Comparison of ENCODE assay signal across 28 mouse cellular contexts in genomic region chr9:43659237-43659636, GRCm38 (mm10).
"Had no signal": no experiment of that assay in that cellular context is flagged by ENCODE, and none has a peak within 500 bp of the region (broad histone marks: within the 10 kb centered on the region; RNA-seq: fewer than 3 reads in every experiment).

No protein-coding gene starts in this region.

- H3K27me3 ChIP-seq: hindbrain, embryonic 13.5 days; hindbrain, embryonic 15.5 days; intestine, embryonic 15.5 days; limb, embryonic 12.5 days; liver, embryonic 13.5 days; liver, embryonic 15.5 days had no signal

- H3K9me3 ChIP-seq: heart, embryonic 13.5 days; heart, embryonic 15.5 days; hindbrain, embryonic 10.5 days; hindbrain, embryonic 13.5 days; hindbrain, embryonic 15.5 days; intestine, embryonic 15.5 days; limb, embryonic 10.5 days; limb, embryonic 12.5 days; liver, embryonic 13.5 days; liver, embryonic 15.5 days had no signal

- H3K4me3 ChIP-seq: gastrocnemius, adult 2 months; heart, adult 2 months; heart, embryonic 13.5 days; heart, embryonic 15.5 days; hindbrain, embryonic 10.5 days; hindbrain, embryonic 13.5 days; hindbrain, embryonic 15.5 days; intestine, embryonic 15.5 days; layer of hippocampus, adult 2 months; left cerebral cortex, adult 2 months; limb, embryonic 10.5 days; limb, embryonic 12.5 days; liver, embryonic 13.5 days; liver, embryonic 15.5 days had no signal

- H3K27ac ChIP-seq: gastrocnemius, adult 2 months; heart, adult 2 months; heart, embryonic 13.5 days; heart, embryonic 15.5 days; hindbrain, embryonic 10.5 days; hindbrain, embryonic 13.5 days; hindbrain, embryonic 15.5 days; intestine, embryonic 15.5 days; layer of hippocampus, adult 2 months; left cerebral cortex, adult 2 months; limb, embryonic 10.5 days; limb, embryonic 12.5 days; liver, embryonic 13.5 days; liver, embryonic 15.5 days had no signal

- H3K9ac ChIP-seq: heart, embryonic 13.5 days; heart, embryonic 15.5 days; hindbrain, embryonic 13.5 days; hindbrain, embryonic 15.5 days; intestine, embryonic 15.5 days; limb, embryonic 12.5 days; liver, embryonic 13.5 days; liver, embryonic 15.5 days had no signal

- H3K4me2 ChIP-seq: heart, embryonic 11.5 days; heart, embryonic 13.5 days; heart, embryonic 15.5 days; hindbrain, embryonic 13.5 days; hindbrain, embryonic 15.5 days; intestine, embryonic 15.5 days; limb, embryonic 12.5 days; liver, embryonic 11.5 days; liver, embryonic 13.5 days; liver, embryonic 15.5 days had no signal

- ATAC-seq: inflammation-experienced regulatory T-cells, adult 6 months; intestine, embryonic 15.5 days; intestine, postnatal 0 days had no signal

- DNase-seq: gastrocnemius, adult 2 months; gastrocnemius, postnatal 10 days; gastrocnemius, postnatal 25 days; heart, adult 2 months; heart, postnatal 14 days; heart, postnatal 36 days; kidney, adult 18-20 months; kidney, adult 8-10 months; kidney, postnatal 10 days; kidney, postnatal 25 days; kidney, postnatal 4 days; liver; liver, embryonic 13.5 days had no signal

- H3K4me1 ChIP-seq: heart, embryonic 13.5 days; heart, embryonic 15.5 days; intestine, embryonic 15.5 days; liver, embryonic 13.5 days; liver, embryonic 15.5 days had no signal

- H3K36me3 ChIP-seq: heart, embryonic 13.5 days; heart, embryonic 15.5 days; hindbrain, embryonic 10.5 days; hindbrain, embryonic 13.5 days; hindbrain, embryonic 15.5 days; intestine, embryonic 15.5 days; limb, embryonic 10.5 days; limb, embryonic 12.5 days; liver, embryonic 13.5 days; liver, embryonic 15.5 days had no signal
